Mouse (Mus musculus) stomach, postnatal 0 days (tissue): ENCODE results near the gene Plekhh2.

Source experiments
- CTCF ChIP-seq: IDR thresholded peaks from 2 replicates; pipeline ENCODE4 v1.5.1; 2016; ENCODE audit warnings: antibody characterized with exemption, low read depth, mild to moderate bottlenecking, moderate library complexity
- EP300 ChIP-seq: optimal IDR thresholded peaks from 2 replicates; pipeline ENCODE3; 2016; ENCODE audit warnings: antibody characterized with exemption

DNA sequence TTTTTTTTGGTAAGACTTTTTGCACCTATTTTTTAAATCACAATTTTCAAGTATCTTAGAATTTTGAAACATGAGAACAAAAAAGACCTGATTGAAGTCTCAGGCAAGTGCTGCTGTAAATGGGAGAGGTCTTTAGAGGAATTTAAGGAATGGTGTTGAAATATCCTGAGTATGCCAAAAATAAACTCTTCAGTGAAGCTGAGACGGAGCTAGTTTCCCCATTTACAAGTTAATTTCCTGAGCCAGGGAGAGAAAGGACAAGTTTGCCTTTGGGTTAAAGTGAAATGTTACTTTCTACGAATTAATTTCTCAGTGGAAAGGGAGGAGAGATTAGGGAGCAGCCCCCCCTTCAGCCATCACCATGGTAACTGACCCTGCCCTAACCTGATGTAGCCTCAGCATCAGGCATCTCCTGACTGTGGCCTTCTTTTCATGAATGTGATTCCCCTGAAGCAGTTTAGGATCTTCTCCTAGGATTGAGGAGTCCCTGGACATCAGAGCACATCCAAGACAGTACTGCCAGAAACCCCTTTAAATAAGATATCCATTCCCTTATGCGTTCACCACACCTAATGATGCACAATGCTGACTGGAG, 18.6 kb downstream of the Plekhh2 start:
- no peak for TF ChIP-seq CTCF
- no peak for TF ChIP-seq EP300
